Mouse (Mus musculus) left cerebral cortex, adult 8-10 months (tissue): ENCODE data around the gene Gm21731. TPM values are rescaled to one million over a fixed set of nuclear protein-coding genes. Genes with fewer than 3 reads are reported as not detected.
"Not testable (repeated sequence)": the region's sequence is repeated elsewhere in the genome, so short reads cannot be mapped to it uniquely, and the experiment has no call there.

ENCODE experiments used
- DNase-seq, 2 experiments: peaks; one replicate each; pipeline ENCODE4 v3.0.0; 2022; ENCODE audit warnings: low spot score in 2 of 2
- total RNA-seq, 4 experiments: library from RNA; stranded (reverse); gene quantifications; 2 replicates each; pipeline ENCODE4 v1.2.4; 2022

Gene Gm21731
- not detected for total RNA-seq

- DNase-seq, result not testable (repeated sequence)
These were observed at the start of gene Gm21731 for GRCm38 (mm10) chr13:120238811-120239210. Gm21731 (plus strand) TSS chr13:120239111.

- DNase-seq, result not testable (repeated sequence)
These were observed 42.6 kb upstream of the Gm21731 start for GRCm38 (mm10) chr13:120196189-120196821.

DNA sequence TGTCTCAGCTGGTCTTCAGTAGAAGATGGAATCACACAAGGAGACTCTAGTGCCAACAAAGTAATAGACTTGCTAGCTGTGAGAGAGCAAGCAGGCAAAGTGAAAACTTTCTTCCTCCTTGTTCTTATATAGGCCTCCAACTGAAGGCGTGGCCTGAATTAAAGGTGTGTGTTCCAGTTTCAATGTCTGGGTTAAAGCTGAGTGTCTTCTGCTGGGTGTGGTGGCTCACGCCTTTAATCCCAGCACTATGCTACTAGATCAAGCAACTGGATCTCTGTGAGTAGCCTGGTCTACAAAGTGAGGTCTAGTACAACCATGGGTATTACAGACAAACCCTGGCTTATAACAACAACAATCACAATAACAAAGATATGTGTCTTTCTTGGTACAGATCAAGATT lies 23.1 kb upstream of the Gm21731 start, which contains the start of gene Gm21762:
TSS of gene Gm21762 (minus strand) at position 101 of the 400 bp plus-strand sequence.
- DNase-seq, result not testable (repeated sequence)

DNA sequence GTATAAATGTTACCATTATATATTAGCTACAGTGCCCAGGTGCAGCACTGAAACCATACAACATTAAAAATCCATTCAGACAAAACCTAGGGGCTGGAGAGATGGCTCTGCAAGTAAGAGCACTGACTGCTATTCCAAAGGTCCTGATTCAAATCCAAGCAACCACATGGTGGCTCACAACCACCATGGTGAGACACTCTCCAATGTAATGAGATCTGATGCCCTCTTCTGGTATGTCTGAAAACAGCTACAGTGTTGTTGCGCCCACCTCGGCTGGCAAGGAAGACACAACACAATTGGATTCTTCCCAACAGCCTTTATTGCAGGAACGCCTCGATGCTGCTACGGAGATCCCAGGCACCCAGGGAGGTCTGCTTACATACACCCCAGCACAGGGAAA lies 18.0 kb upstream of the Gm21731 start:
- not testable (repeated sequence) for DNase-seq

GRCm38 (mm10) chr13:120223012-120223659 lies 15.8 kb upstream of the Gm21731 start:
- DNase-seq, result not testable (repeated sequence)

- DNase-seq, result not testable (repeated sequence)
These were observed 7.1 kb upstream of the Gm21731 start for GRCm38 (mm10) chr13:120231798-120232197.

DNA sequence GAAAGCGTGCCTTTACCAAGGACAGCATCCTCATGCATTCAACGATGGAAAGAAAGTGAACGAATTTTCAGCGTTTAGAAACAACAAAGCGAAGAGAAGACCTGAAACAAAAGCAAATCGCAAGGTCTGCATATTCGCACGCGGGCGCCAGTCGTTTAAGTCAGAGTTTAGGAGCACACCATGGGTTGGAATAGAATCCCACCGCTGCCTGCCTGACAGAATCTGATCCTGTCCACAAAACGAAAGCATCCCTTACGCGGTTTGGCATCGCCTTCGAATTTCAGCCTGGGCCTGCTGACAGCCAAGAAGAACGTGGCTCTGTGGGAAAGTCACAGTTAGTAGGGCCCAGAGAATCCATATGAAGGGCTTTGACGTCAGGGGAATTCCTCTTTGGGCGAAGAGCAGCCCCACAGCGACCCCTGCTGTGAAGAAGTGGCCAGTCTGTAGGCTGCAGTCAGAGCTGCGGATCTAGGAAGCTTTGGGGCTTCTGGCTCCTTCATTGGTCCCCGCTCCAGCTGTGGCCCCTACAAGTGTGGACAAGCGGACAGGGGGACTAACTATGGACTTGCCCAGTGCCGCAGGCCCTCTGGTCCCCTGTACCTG lies 6.4 kb upstream of the Gm21731 start:
- DNase-seq, result not testable (repeated sequence)

- not testable (repeated sequence) for DNase-seq
These were observed 12.5 kb downstream of the Gm21731 start for GRCm38 (mm10) chr13:120251208-120251924.

GRCm38 (mm10) chr13:120258817-120259658 lies 20.1 kb downstream of the Gm21731 start:
- DNase-seq, result not testable (repeated sequence)

GRCm38 (mm10) chr13:120259718-120260117 lies 20.8 kb downstream of the Gm21731 start:
- not testable (repeated sequence) for DNase-seq

GRCm38 (mm10) chr13:120262870-120263269 lies 24.0 kb downstream of the Gm21731 start, which contains the start of gene AF067061:
AF067061 (plus strand) TSS chr13:120263114.
- DNase-seq, result not testable (repeated sequence)

DNA sequence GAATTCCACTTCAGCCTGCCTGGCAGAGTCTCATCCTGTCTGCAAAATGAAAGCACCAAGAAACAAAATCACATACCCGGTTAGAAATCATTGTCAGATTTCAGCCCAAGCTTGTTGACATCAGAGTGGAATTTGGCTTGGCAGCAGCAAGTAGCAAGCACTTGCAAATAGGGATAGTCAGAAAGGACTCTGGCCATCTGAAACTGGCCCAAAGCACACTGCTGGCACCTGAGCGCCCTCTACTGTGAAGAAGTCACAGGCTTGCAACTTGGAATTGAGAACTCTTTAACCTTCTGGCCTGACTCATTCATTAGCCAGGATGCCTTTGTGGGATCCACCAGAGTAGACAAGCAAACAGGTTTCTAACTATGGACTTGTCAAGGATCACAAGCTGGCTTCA lies 38.9 kb downstream of the Gm21731 start:
- DNase-seq, result not testable (repeated sequence)

DNA sequence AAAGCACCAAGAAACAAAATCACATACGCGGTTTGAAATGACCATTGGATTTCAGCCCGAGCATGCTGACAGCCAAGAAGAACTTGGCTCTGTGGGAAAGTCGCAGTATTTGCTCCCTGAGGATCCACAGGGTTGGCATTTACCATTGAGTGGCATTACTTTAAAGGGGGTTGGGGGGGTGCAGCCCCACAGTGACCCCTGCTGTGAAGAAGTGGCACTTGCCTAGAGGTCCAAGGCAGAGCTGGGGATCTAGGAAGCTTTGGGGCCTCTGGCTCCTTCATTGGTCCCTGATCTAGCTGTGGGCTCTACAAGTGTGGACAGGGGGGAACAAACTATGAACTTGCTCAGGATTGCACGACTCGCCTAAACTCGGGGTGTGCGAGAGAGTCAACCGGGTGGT lies 39.9 kb downstream of the Gm21731 start:
- DNase-seq, result no peak

Other genes starting within 250 kb of the Gm21731 start
- not detected for gene Gm36079, start 212.1 kb upstream of the Gm21731 start, total RNA-seq
- not detected for gene Gm21188, start 186.9 kb upstream of the Gm21731 start, total RNA-seq
- gene Gm20767, start 98.9 kb upstream of the Gm21731 start, total RNA-seq, result not detected
- not detected for gene Gm21818, start 66.7 kb upstream of the Gm21731 start, total RNA-seq
- not detected for gene Gm21762, start 23.2 kb upstream of the Gm21731 start, total RNA-seq
- gene AF067061, start 24.0 kb downstream of the Gm21731 start, total RNA-seq, result not detected
- gene BC147527, start 61.3 kb downstream of the Gm21731 start, total RNA-seq, result not detected
- not detected for gene Tcstv3, start 77.8 kb downstream of the Gm21731 start, total RNA-seq